Mouse (Mus musculus): ENCODE results near the gene A430033K04Rik. TPM values are rescaled to one million over a fixed set of nuclear protein-coding genes. Genes with fewer than 3 reads are reported as not detected.
A peak's percentile ranks its signal among the peaks of the same experiment; 100 is the strongest.

A430033K04Rik gene
- polyA plus RNA-seq, 1 experiment from 2014 or later: 12.1 TPM

- 90% methylated on average over 3 of the region's 3 CpGs for WGBS
- Histone ChIP-seq H3K36me3 (no peaks in the 10 kb centered on the region), H3K27ac (no peak overlapping the region), H3K4me3 (replicated peaks) (no peak overlapping the region), H3K9me3 (no peaks in the 10 kb centered on the region), H3K9ac (no peak overlapping the region), H3K4me2 (no peak overlapping the region), H3K27me3 (replicated peaks) (no peaks in the 10 kb centered on the region), H3K4me1 (no peaks in the 10 kb centered on the region)
- no peak for ATAC-seq (ENCODE audit: insufficient read depth, low FRiP score, low read depth)
Measured at GRCm38 (mm10) chr5:138657407-138657806, 34.7 kb downstream of the A430033K04Rik start.

- Histone ChIP-seq H3K27me3 (replicated peaks) (no peaks in the 10 kb centered on the region), H3K4me3 (replicated peaks) (no peak overlapping the region), H3K9ac (no peak overlapping the region), H3K36me3 (no peaks in the 10 kb centered on the region), H3K4me1 (no peaks in the 10 kb centered on the region), H3K27ac (no peak overlapping the region), H3K4me2 (no peak overlapping the region), H3K9me3 (no peaks in the 10 kb centered on the region)
- ATAC-seq (ENCODE audit: insufficient read depth, low FRiP score, low read depth): peak; percentile 22; the same call in 1 of the 2 replicates
- 36% methylated on average over 6 of the region's 6 CpGs for WGBS
Measured at GRCm38 (mm10) chr5:138657854-138658253, 35.2 kb downstream of the A430033K04Rik start.

GRCm38 (mm10) chr5:138658922-138659321 is 36.3 kb downstream of the A430033K04Rik start:
- Histone ChIP-seq H3K27ac (no peak overlapping the region), H3K36me3 (no peaks in the 10 kb centered on the region), H3K4me3 (replicated peaks) (no peak overlapping the region), H3K4me2 (no peak overlapping the region), H3K9ac (no peak overlapping the region), H3K27me3 (replicated peaks) (no peaks in the 10 kb centered on the region), H3K9me3 (no peaks in the 10 kb centered on the region), H3K4me1 (no peaks in the 10 kb centered on the region)
- no peak for ATAC-seq (ENCODE audit: insufficient read depth, low FRiP score, low read depth)
- WGBS: 14% methylated on average over 5 of the region's 5 CpGs

- Histone ChIP-seq H3K36me3 (no peaks in the 10 kb centered on the region), H3K27ac (no peak overlapping the region), H3K4me2 (no peak overlapping the region), H3K4me3 (replicated peaks) (no peak overlapping the region), H3K9me3 (no peaks in the 10 kb centered on the region), H3K27me3 (replicated peaks) (no peaks in the 10 kb centered on the region), H3K9ac (no peak overlapping the region), H3K4me1 (no peaks in the 10 kb centered on the region)
- ATAC-seq (ENCODE audit: insufficient read depth, low FRiP score, low read depth): no peak
- WGBS: 53% methylated on average over 8 of the region's 8 CpGs
Measured at GRCm38 (mm10) chr5:138683023-138683766, 60.5 kb downstream of the A430033K04Rik start.

GRCm38 (mm10) chr5:138683821-138684220 is 61.2 kb downstream of the A430033K04Rik start:
- Histone ChIP-seq H3K4me3 (replicated peaks) (no peak overlapping the region), H3K4me2 (no peak overlapping the region), H3K4me1 (no peaks in the 10 kb centered on the region), H3K27ac (no peak overlapping the region), H3K36me3 (no peaks in the 10 kb centered on the region), H3K9ac (no peak overlapping the region), H3K27me3 (replicated peaks) (no peaks in the 10 kb centered on the region), H3K9me3 (no peaks in the 10 kb centered on the region)
- WGBS: 95% methylated on average over 7 of the region's 7 CpGs
- no peak for ATAC-seq (ENCODE audit: insufficient read depth, low FRiP score, low read depth)

GRCm38 (mm10) chr5:138687453-138687852 is 64.8 kb downstream of the A430033K04Rik start:
- Histone ChIP-seq H3K27ac (no peak overlapping the region), H3K27me3 (replicated peaks) (no peaks in the 10 kb centered on the region), H3K4me3 (replicated peaks) (no peak overlapping the region), H3K36me3 (no peaks in the 10 kb centered on the region), H3K9me3 (no peaks in the 10 kb centered on the region), H3K4me2 (no peak overlapping the region), H3K4me1 (no peaks in the 10 kb centered on the region), H3K9ac (no peak overlapping the region)
- ATAC-seq (ENCODE audit: insufficient read depth, low FRiP score, low read depth): peak; percentile 58
- WGBS: 46% methylated on average over 5 of the region's 5 CpGs

GRCm38 (mm10) chr5:138689254-138689653 is 66.6 kb downstream of the A430033K04Rik start:
- Histone ChIP-seq H3K4me3 (replicated peaks) (no peak overlapping the region), H3K36me3 (no peaks in the 10 kb centered on the region), H3K9ac (no peak overlapping the region), H3K27ac (no peak overlapping the region), H3K9me3 (no peaks in the 10 kb centered on the region), H3K4me1 (peaks cover 2% of the 10 kb centered on the region; the same call in 1 of the 2 replicates), H3K4me2 (no peak overlapping the region), H3K27me3 (replicated peaks) (no peaks in the 10 kb centered on the region)
- ATAC-seq (ENCODE audit: insufficient read depth, low FRiP score, low read depth): no peak
- WGBS: 69% methylated on average over 5 of the region's 5 CpGs

GRCm38 (mm10) chr5:138692936-138693570 is 70.4 kb downstream of the A430033K04Rik start:
- ATAC-seq (ENCODE audit: insufficient read depth, low FRiP score, low read depth): no peak
- Histone ChIP-seq H3K36me3 (no peaks in the 10 kb centered on the region), H3K27me3 (replicated peaks) (no peaks in the 10 kb centered on the region), H3K4me2 (no peak overlapping the region), H3K4me1 (peaks cover 11% of the 10 kb centered on the region), H3K9ac (no peak overlapping the region), H3K27ac (no peak overlapping the region), H3K4me3 (replicated peaks) (no peak overlapping the region), H3K9me3 (no peaks in the 10 kb centered on the region)

GRCm38 (mm10) chr5:138694036-138694435 is 71.4 kb downstream of the A430033K04Rik start:
- Histone ChIP-seq H3K4me1 (peaks cover 11% of the 10 kb centered on the region), H3K27ac (no peak overlapping the region), H3K36me3 (no peaks in the 10 kb centered on the region), H3K9ac (no peak overlapping the region), H3K27me3 (replicated peaks) (no peaks in the 10 kb centered on the region), H3K4me2 (no peak overlapping the region), H3K4me3 (replicated peaks) (no peak overlapping the region), H3K9me3 (no peaks in the 10 kb centered on the region)
- WGBS: 43% methylated on average over 2 of the region's 2 CpGs
- no peak for ATAC-seq (ENCODE audit: insufficient read depth, low FRiP score, low read depth)

- no peaks in the 10 kb centered on the region for H3K9me3 ChIP-seq
- ATAC-seq (ENCODE audit: insufficient read depth, low FRiP score, low read depth): no peak
- 35% methylated on average over 4 of the region's 4 CpGs for WGBS
Measured at GRCm38 (mm10) chr5:138694496-138695167, 72.0 kb downstream of the A430033K04Rik start.

GRCm38 (mm10) chr5:138697466-138697865 is 74.8 kb downstream of the A430033K04Rik start:
- ATAC-seq (ENCODE audit: insufficient read depth, low FRiP score, low read depth): no peak
- no peaks in the 10 kb centered on the region for H3K9me3 ChIP-seq

More at GRCm38 (mm10) chr5:138694496-138695167, 72.0 kb downstream of the A430033K04Rik start:
- no peaks in the 10 kb centered on the region for H3K36me3 ChIP-seq
- no peaks in the 10 kb centered on the region for H3K27me3 ChIP-seq (replicated peaks)
- H3K4me2 ChIP-seq: no peak overlapping the region
- no peak overlapping the region for H3K4me3 ChIP-seq (replicated peaks)
- peaks cover 11% of the 10 kb centered on the region for H3K4me1 ChIP-seq
- H3K27ac ChIP-seq: no peak overlapping the region
- no peak overlapping the region for H3K9ac ChIP-seq

More at GRCm38 (mm10) chr5:138697466-138697865, 74.8 kb downstream of the A430033K04Rik start:
- H3K4me2 ChIP-seq: no peak overlapping the region
- H3K4me1 ChIP-seq: peaks cover 11% of the 10 kb centered on the region
- H3K27me3 ChIP-seq (replicated peaks): no peaks in the 10 kb centered on the region
- H3K36me3 ChIP-seq: no peaks in the 10 kb centered on the region
- no peak overlapping the region for H3K4me3 ChIP-seq (replicated peaks)
- 45% methylated on average over 6 of the region's 6 CpGs for WGBS
- no peak overlapping the region for H3K9ac ChIP-seq
- no peak overlapping the region for H3K27ac ChIP-seq
